Mouse (Mus musculus) ES-E14 (cell line): ENCODE data around the gene Nasp.

Experiments
- CHD2 ChIP-seq: IDR thresholded peaks from 2 replicates; pipeline ENCODE4 v1.6.1; 2014; ENCODE audit warnings: mild to moderate bottlenecking, low read depth, low read length, inconsistent platforms
- MAFK ChIP-seq: IDR thresholded peaks from 2 replicates; pipeline ENCODE4 v1.6.1; 2014; ENCODE audit warnings: mild to moderate bottlenecking, low read depth, low read length, inconsistent platforms; ENCODE audit not compliant: insufficient read depth
- ZC3H11A ChIP-seq: IDR thresholded peaks from 2 replicates; pipeline ENCODE4 v1.6.1; 2012; ENCODE audit warnings: low read depth, mild to moderate bottlenecking, inconsistent platforms, low read length, borderline replicate concordance

DNA sequence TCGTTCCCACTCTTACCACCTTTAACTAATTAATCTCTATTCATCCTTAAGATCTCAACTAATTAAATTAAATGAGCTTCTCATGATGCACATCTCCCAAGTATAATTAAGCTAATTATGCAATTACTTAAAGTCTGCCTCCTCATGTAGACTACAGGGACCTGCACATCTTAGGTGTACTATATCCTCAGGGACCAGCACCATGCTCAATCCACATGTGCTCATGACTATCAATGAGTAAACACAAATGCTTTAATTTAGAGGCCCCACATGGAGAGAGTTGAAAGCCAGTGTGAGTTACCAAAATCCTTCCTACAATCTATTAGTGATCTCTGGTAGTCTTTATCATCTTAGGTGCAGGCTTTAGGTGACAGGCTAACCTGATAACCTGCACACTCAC lies 7.5 kb upstream of the Nasp start:
- no peak for TF ChIP-seq MAFK
- TF ChIP-seq CHD2: no peak
- no peak for TF ChIP-seq ZC3H11A
